Mouse (Mus musculus) brain, embryonic 14.5 days (tissue): ENCODE measurements around the gene Bcas2.

Experiments
- CTCF ChIP-seq: fragments of 200-500 bp; IDR thresholded peaks from 2 replicates; pipeline ENCODE4 v1.5.1; 2012; ENCODE audit warnings: inconsistent platforms, mild to moderate bottlenecking, moderate library complexity, borderline replicate concordance; ENCODE audit not compliant: insufficient read depth, insufficient read length; ENCODE audit errors: extremely low read depth
- POLR2A ChIP-seq: fragments of 200-500 bp; IDR thresholded peaks from 2 replicates; pipeline ENCODE4 v1.6.1; 2012; ENCODE audit warnings: mild to moderate bottlenecking, inconsistent platforms, borderline replicate concordance; ENCODE audit not compliant: poor library complexity, insufficient read depth, insufficient read length, severe bottlenecking; ENCODE audit errors: extremely low read depth

DNA sequence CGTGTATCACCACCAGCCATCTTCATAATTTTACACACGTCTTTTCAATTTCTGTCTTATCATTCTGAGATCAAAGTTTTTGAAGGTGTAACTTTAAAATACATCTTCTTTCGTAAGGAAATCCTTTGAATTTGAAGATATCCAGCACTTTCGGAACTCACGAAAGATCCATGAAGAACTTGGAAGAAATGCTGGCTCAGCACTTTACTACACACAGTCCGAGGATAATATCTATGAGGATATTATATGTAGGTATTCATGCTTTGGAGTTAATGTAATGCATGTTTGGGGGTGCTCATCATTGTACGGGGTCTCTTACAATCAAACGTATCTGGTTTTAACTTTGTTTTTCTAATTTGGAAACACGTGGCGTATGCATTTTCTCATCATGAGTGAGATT, 38.4 kb upstream of the Bcas2 start:
- TF ChIP-seq CTCF (no peak), POLR2A (no peak)
